In genomic region chr4:109393902-109394301, GRCm38 (mm10) we compare ENCODE assay signal across 8 mouse cellular contexts. TPM values are rescaled to one million over a fixed set of nuclear protein-coding genes. Genes with fewer than 3 reads are reported as not detected.
DNase-seq lines count a peak whose midpoint lies in the region; ATAC-seq lines count a peak whose summit lies in the region.

No protein-coding gene starts in this region.

- peak; percentile 31 for DNase-seq in cerebellum, adult 9-10 months
- DNase-seq in cerebellum, adult 11 months = no peak
- DNase-seq in urinary bladder, adult 18-20 months (ENCODE audit: low spot score in 2 of 2) = peak; percentile 33 to 42
- DNase-seq in urinary bladder, postnatal 25 days (ENCODE audit: low spot score) = no peak
- peak; percentile 42 for DNase-seq in limb, embryonic 10.5 days (ENCODE audit: low spot score)
- no peak for DNase-seq in midbrain, embryonic 14.5 days
- no peak for DNase-seq in natural killer cell, adult 2 months (ENCODE audit: low spot score in 2 of 2)
- no peak for DNase-seq in adrenal gland, adult 8-10 months

- peaks cover 8% of the 10 kb centered on the region for H3K4me1 ChIP-seq in limb, embryonic 10.5 days
- H3K4me1 ChIP-seq in midbrain, embryonic 14.5 days (ENCODE audit: control insufficient read depth, insufficient read depth, low read length) = no peaks in the 10 kb centered on the region

- no peaks in the 10 kb centered on the region for H3K9me3 ChIP-seq in limb, embryonic 10.5 days (replicated peaks)
- no peaks in the 10 kb centered on the region for H3K9me3 ChIP-seq in midbrain, embryonic 14.5 days (ENCODE audit: control insufficient read depth, low read length)

- peaks cover 22% of the 10 kb centered on the region for H3K27me3 ChIP-seq in limb, embryonic 10.5 days (ENCODE audit: low read depth, poor library complexity, severe bottlenecking)
- H3K27me3 ChIP-seq in midbrain, embryonic 14.5 days (ENCODE audit: control insufficient read depth, insufficient read depth, low read length) = no peaks in the 10 kb centered on the region

- 7% methylated on average over 13 of the region's 13 CpGs for WGBS in limb, embryonic 10.5 days
- WGBS in midbrain, embryonic 14.5 days = 14% methylated on average over 13 of the region's 13 CpGs

- peak overlapping the region; percentile 15; the same call in 1 of the 2 replicates for H3K27ac ChIP-seq in limb, embryonic 10.5 days
- H3K27ac ChIP-seq in midbrain, embryonic 14.5 days (replicated peaks; ENCODE audit: low read depth, low read length) = no peak overlapping the region

- H3K4me2 ChIP-seq in midbrain, embryonic 14.5 days (ENCODE audit: low read length) = peak overlapping the region; percentile 40

- H3K4me3 ChIP-seq in limb, embryonic 10.5 days = peak overlapping the region; percentile 6
- H3K4me3 ChIP-seq in midbrain, embryonic 14.5 days (replicated peaks; ENCODE audit: low read depth, low read length) = 0 out of 2 replicates have a peak overlapping the region, but pooled peaks have one; percentile 0

- no peak for ATAC-seq in midbrain, embryonic 14.5 days (ENCODE audit: low FRiP score, low TSS enrichment)

- H3K36me3 ChIP-seq in limb, embryonic 10.5 days = no peaks in the 10 kb centered on the region
- peaks cover 8% of the 10 kb centered on the region; the same call in 1 of the 2 replicates for H3K36me3 ChIP-seq in midbrain, embryonic 14.5 days (ENCODE audit: control insufficient read depth, insufficient read depth, low read length)

- no peak overlapping the region; the same call in 1 of the 2 replicates for H3K9ac ChIP-seq in midbrain, embryonic 14.5 days (replicated peaks; ENCODE audit: low read length)

RNA-seq across cellular contexts. Expression of gene Ttc39a, which starts 12.5 kb away (rescaled TPM):
- polyA plus RNA-seq in limb, embryonic 10.5 days (2016; fragmentation: Nextera tagmentation; extraction: Ambion mirVana) = 6.9 and 7.0 TPM in 2 replicates
- 1.3 and 2.2 TPM in 2 replicates for polyA plus RNA-seq in midbrain, embryonic 14.5 days (2014; fragmentation: Nextera tagmentation; extraction: Ambion mirVana)
- 10 to 100 TPM in 2 of 4 experiments, 1 to 10 TPM in 2; 4.6 to 18.6 (median 13.4) TPM for total RNA-seq in adrenal gland, adult 8-10 months (2022)

Comparison
In these comparisons a context has a peak if more than half of its experiments do, and no peak if none do; other contexts are left out.
1. DNase-seq: peak in cerebellum, adult 9-10 months (single experiment), urinary bladder, adult 18-20 months (2 of 2) and limb, embryonic 10.5 days (single experiment); none in cerebellum, adult 11 months (single experiment), urinary bladder, postnatal 25 days (single experiment), midbrain, embryonic 14.5 days (single experiment), natural killer cell, adult 2 months (0 of 2) and adrenal gland, adult 8-10 months (single experiment).